Mouse (Mus musculus) MEL-GATA-1-ER (cell line): ENCODE results near the gene Timm8a1.

Experiments
- DNase-seq: peaks from one replicate; pipeline ENCODE4 v3.0.0-alpha.2; 2012; ENCODE audit warnings: low read depth; ENCODE audit errors: extremely low read depth

Gene Timm8a1

DNA sequence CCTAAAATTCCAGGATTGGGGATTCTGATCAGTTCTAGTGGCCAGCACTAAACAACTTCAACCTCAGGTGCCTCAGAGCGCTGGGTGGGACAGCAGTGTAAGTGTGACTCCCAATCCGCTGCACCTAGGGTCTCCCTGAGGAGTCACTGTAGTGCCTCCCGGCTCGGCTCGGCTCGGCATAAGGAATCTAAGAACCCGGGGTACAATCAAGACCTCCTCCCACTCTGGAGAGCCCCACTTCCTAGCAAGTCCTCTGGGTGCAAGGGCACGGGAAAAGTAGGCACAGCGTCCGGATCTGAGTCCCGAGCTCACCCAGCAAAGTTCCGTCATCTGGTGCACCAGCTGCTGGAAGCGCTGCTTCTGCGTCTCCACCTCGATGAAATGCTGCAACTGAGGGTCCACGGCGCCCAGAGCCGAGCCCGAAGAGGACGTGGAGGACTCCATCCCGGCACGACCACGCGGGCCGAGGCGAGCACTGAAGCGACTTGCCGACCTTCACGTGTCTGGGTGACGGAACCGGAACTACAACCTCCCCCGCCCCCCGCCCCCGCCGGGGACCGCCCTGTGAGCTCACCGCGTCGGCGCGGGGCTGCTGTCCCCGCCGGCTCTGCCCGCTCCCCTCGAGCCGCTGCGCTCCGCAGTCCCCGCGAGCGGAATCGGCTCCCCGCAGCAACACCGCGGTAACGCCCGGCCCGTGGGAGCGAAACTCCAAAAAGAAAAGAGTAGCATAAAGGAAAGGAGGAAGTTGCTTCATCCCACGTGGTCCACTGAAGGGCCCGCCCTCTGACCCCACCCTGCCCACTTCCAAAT is at the start of gene Timm8a1:
Gene Timm8a1, minus strand, starts transcription at position 721 of the 810 bp plus-strand sequence.
- peak; percentile 85 for DNase-seq

DNA sequence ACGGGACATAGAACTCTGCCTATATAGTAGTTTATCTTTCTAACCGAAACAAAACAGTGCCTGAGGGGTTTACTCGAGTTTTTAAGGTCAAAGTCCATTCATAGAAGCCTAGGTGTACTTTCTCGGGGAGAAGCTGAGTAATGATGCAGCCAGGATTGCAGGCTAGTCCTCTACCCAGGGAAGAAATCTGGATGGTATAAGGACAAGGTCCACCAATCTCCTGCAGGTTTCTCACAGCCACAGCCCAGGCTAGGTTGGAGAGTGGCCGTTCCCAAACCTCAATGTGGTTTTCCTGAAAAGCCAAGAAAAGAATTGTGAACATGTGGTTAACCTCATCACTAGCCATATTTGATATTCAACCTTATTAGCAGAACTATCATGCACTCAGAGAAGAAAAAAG is 48.2 kb upstream of the Timm8a1 start:
- DNase-seq: no peak

DNA sequence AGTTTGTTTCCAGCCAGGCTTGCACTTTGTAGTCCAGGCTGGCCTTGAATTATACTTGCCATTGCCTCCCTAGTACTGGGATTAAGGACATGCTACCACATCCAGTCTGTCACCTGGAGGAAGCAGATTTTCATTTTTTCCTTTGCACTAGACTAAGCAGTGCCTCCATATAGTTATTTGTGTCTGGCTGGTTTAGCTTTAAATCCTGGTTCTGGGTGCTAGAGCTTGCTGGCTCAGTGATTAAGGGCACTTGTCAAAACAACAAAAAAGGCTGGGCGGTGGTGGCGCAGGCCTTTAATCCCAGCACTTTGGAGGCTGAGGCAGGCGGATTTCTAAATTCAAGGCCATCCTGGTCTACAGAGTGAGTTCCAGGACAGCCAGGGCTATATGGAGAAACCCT is 47.3 kb upstream of the Timm8a1 start:
- DNase-seq: no peak

DNA sequence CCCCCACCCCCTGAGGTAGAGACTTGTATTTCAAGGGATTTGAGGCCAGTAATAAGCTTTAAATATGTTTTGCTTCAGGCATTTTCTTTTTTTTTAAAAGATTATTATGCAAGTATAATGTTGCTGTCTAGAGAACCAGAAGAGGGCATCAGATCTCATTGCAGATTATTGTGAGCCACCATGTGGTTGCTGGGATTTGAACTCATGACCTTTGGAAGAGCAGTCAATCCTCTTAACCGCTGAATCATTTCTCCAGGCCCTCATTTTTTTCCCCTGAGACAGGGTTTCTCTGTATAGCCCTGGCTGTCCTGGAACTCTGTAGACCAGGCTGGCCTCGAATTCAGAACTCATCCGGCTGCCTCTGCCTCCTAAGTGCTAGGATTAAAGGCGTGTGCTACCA is 46.6 kb upstream of the Timm8a1 start:
- no peak for DNase-seq

DNA sequence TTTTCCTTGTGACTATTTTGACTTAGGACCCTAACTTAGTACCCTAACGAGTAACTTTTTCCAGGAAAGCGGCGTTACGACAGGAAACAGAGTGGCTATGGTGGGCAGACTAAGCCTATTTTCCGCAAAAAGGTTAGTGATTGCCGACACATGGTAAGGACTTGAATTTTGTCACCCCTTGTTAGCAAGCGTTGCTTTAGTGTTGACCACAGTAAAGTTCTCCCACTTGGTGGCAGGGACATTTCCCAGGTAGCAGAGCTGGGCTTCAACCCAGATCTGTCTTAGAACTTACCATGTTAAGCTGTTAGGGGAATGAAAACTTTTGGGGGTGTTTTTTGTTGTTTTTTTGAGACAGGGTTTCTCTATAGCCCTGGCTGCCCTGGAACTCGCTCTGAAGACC is 44.8 kb upstream of the Timm8a1 start:
- no peak for DNase-seq

DNA sequence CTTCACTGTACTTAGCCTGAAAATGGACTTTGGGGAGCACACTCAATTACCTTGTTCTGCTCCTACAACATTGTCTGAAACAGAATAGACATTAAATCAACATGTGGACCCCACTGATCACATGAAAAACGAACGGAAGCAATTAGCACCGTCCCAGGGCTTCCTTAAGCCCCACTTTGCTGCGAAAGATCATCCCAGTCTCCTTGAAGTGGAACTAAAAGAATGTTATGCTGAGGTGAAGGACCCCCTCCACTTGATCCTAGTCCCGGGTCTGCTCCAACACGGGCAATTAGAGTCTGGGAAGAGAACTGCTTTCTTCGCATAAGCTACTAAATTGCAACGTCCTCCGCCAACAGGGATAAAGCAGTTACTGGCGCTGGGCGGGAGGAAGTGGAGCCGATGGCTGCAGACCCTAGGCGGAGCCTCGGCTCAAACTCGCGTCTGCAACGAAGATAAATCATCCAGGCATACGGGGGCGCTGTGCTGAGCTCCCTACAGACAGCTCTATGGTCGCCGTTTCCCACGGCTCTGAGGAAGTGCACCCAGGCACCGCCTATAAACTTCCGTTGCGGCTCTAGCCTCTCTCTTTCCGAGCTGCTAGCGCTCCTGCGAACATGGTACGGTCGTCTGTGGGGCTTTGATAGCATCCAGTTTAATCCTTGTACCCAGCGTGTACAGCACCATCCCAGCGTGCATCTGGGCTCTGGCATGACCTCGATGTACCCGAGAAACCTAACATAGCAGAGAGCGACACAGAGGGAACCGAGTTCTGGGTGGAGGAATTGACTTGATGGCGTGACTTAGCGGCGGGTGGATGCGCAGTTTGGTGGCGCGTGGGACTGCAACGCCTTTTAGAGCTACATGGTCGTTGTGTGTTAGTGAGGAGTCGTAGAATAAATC is 43.7 kb upstream of the Timm8a1 start, which contains the start of gene Rpl36a:
Gene Rpl36a, plus strand, starts transcription at position 552 of the 900 bp plus-strand sequence.
- DNase-seq: peak; percentile 99

DNA sequence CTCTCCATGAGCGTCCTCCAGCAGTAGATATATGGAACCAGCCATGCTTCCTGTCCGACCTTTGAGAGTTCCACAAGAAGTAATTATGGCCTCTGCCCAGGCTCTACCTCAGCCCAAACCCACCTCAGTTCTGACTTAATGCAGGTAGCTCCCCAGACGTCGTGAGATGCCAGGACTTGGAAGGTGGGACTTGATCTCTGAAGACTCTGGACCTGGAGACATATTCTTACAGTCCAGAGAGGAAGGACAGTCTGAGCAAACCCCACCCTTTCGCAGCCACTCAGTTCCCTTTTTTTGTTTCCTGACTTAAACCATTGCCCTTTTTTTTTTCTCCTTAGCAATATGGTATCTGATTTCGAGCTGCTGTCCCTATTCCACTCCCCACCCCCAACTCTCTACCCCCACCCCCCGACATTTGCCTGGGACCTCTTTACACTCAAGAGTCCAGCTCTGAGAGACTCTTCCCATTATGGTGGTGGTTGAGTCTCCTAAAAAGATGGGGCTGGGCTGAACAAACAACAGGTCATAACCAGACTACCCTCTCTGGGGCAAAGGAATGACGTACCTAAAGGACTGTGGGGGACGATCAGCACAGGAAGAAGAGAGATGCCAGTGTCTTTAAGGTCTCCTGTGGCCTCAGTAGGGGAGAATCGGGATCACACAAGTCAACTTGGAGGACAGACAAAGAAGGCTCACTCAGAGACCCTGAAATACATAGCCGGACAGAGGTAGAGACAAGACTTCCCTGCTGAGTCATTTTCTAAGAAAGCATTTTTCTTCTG is 41.4 kb upstream of the Timm8a1 start, which contains the start of gene Btk:
Gene Btk, minus strand, starts transcription at position 683 of the 782 bp plus-strand sequence.
- DNase-seq: peak; percentile 92

DNA sequence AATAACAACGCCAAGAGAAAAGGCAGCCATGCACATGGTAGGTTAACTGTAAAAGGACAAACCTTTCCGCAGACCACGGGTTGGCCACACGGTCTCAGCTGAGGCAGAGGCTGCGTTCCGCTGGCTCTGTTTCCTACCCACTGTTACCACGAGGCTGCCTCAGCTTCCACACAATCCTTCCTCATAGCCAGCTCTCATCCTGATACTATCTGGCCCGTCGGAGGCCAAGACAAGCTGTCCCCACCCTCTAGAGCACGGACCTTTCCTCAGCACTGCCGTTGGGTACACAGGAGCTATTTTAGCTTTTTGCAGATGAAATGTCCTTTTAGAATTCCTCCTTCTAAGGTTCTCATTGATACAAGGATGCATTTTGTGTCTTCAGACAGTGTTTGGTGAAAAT is 40.6 kb upstream of the Timm8a1 start:
- peak; percentile 67 for DNase-seq

DNA sequence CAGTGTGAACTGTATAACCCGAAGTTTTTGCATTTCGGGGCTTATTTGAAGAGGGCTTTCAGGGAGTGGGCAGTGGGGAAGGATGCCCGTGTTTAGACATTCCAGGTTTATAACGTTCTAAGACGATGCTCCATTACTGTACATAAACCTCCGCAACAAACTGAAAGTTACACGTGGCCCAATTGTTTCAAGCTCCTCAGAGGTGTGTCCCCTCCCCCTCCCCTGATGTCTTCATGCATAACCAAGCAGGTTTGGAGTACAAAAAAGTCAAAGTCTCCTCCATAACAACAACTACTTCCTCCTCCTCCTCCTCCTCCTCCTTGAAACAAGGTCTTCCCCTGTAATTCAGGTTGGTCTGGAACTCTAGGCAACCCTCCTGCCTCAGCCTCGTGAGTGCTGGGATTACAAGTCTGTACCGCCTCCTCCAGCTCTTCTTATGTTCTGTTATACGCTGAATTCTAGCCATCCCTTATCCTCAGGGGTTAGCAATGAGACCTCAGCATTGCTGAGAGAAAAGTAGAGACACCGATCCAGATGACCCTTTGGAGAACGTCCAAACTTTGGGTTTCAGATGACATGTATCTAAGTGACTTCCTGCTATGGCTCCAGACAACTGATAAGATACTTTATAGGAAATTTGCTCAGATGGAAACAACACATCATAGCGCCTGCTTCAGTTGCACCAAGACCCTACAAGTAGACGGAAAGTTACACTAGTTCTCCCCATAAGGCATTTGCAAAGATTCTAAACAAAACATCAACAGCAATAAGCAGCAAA is 39.1 kb upstream of the Timm8a1 start:
- DNase-seq: peak; percentile 62

DNA sequence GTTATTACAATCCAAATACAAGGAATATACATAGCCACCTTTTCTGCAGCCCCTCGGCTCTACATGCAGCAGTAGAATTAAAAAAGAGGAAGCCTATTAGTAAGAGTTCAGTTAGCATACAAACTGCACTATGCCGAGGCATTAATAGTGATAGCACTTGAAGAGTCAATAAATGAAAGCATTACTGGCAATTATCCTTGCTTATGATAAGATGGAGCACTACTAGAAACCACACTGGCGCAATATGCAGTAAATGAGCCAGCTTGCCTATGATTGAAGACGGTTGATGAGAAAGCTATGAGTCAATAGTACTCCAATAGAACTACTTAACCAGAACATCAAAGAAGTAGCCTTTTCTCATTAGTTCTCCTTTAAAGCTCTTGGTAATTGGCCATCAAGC is 36.2 kb upstream of the Timm8a1 start:
- DNase-seq: peak; percentile 73

DNA sequence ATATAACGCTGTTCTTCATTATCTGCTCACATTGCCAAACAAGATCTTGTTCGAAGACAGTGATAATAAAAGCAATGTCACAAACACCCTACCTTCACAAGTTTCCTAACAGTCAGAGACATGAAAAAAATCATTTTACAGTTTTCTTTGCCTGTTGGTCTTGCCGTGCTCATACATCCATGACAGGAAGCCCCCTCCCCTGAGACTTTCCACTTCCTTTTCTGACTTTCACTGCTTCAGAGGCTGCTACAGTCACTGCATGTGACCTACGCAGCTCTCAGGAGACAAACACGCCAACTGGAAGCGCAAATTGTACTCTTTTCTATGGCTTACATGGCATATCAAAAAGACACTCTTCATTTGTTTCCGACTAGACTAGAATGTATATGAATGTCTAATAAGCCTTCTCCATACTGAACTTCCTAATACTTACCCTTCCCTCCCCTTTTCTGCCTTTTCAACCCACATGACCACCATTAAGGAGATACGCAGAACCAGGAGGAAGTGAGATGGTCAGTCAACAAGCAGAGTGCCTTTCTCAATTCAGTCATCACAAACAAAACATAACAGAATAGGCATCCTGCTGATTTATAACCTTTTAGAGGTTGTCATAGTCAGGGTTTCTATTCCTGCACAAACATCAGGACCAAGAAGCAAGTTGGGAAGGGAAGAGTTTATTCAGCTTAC is 25.0 kb upstream of the Timm8a1 start:
- no peak for DNase-seq

DNA sequence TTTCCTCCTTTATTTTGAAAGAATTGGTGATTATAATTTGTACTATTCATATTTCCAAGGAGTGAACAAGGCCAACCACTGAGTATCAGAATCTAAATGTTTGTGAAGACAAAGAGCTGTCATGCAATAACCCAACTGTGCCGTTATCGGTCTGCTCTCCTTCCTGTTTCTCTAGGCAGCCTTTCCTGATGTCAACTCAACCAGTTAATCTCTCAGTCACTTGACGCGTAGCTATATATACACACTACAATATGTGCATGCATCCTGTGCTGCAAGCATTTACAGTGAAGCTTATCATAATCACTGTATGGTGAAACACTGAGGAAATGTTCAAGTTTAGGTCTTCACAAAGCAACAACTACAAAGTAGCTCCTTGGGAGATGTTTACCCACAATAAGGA is 22.7 kb upstream of the Timm8a1 start:
- peak; percentile 95 for DNase-seq

DNA sequence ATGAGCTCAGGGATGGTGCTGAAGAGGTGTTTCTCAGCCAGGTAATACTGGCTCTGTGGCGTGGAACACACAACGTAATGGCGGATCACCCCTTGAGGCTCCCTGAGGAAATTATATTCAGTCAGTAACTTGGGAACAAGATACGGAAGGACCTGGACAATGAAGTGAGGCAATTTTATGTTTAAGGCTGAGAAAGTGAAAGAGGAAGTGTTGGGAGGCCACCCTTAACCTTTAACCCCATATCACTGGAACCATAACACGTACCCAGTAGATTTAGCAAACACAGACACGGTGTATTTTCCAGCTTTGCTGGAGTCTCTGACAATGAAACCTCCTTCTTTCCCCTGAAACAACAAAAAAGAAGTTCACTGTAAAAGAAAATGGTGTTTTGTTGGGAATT is 12.8 kb upstream of the Timm8a1 start:
- DNase-seq: no peak

DNA sequence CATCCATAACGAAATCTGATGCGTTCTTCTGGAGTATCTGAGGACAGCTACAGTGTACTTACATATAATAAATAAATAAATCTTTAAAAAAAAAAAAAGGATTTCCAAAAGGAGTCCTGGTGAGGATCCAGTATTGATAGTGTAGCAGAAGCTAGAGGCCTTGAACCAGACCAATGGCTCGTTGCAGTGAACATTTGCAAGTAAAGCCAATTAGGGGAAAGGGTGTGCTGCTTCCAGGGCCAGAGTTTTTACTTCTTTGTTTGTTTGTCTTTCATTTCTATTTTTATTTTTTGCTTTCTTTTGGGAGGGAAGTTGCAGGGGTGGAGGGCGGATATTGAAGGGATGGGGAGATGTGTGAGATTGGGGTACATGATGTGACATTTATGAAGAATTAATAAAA is 11.7 kb upstream of the Timm8a1 start:
- DNase-seq: no peak

DNA sequence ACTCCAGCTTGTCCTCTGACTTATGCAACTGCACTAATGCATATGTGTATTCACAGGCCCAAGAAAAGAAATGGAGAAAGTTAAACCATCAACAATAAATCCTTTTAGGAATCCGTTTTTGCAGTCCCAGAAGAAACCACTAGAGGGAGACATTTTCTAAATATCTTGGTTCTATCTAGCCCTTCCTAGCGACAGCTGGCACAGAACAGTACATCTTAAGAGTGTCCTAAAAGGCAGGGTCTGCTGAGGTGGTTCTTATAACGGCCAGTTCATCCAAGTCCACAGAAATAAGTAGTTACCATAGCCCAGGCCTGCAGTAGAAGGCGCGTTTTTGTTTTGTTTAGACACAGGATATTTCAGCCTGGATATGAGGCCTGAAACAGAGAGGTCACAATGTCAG is 9.2 kb upstream of the Timm8a1 start:
- peak; percentile 60 for DNase-seq

DNA sequence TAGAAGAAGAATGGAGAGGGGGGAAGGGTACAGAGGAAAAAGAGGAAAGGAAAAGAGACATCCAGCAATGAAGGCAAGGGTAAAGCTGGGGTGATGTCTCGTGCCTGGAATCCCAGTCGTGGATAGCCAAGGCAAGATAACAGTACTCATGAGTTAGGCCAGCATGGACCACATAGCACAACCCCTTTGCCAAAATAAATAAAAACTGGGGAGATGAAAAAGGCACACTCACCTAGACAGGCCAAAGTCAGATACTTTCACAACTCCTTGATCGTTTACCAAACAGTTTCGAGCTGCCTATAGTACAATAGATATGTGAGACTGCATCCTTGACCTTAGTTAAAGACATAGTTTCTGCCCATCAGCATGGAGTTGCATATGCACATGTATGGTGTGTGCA is 5.7 kb upstream of the Timm8a1 start:
- no peak for DNase-seq

DNA sequence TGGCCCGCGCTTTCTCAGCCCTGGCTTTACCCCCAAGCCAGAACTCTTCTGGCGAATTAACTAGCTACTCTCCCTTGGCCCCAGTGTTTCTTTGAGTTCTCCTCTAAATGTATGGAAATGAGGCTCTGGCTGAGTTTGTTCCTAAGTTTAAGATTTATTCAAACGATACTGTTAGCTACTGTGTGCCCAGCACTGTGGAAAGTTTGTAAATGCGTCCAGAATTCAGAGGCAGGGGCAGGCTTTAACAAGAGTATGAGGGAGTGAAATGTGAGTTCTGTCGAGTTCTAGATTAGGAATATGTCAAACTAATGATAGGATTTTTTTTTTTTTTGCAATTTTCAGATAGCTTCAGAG is 267 bp upstream of the Timm8a1 start:
- DNase-seq: no peak

DNA sequence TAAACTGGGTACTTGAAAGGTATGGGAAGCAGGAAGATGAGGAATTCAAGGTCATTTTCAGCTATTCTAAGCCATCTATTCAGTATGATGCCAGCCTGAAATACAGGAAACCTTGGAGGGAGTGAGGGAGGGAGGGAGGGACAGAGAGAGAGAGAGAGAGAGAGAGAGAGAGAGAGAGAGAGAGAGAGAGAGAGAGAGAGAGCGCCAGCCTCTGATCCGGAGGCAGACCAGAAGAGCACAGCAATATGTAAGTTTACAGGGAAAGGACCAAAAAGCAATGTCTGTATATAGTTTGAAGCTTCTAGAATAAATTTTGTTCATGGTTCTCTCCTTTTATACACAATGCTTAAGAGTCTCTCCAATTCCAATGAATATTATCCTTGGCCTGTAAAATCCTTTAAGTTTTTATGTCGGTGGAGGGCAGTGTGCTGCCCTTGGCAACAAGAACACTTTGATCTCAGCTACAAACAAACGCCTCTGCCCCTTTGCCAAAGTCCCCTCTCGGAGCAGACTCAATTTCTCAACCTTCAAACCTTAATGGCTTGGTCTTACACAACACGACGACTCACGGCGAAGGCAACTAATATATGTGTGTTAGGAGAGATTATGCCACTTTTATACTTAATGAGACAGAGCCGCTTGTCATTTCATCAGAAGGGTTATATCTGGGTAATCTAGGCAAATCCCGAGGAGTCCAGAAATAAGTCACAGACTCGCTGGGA is 1.1 kb downstream of the Timm8a1 start:
- peak; percentile 46 for DNase-seq

DNA sequence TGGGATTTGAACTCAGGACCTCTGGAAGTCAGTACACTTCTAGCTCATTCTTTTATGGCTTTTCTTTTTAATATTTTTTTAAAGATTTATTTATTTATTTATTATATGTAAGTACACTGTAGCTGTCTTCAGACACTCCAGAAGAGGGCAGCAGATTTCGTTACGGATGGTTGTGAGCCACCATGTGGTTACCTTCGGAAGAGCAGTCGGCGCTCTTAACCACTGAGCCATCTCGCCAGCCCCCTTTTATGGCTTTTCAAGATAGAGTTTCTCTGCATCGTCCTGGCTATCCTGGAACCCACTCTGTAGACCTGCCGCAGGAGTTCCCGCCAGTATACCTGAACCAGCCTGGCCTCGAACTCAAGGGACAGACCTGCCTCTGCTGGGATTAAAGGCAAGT is 1.9 kb downstream of the Timm8a1 start:
- DNase-seq: peak; percentile 69

DNA sequence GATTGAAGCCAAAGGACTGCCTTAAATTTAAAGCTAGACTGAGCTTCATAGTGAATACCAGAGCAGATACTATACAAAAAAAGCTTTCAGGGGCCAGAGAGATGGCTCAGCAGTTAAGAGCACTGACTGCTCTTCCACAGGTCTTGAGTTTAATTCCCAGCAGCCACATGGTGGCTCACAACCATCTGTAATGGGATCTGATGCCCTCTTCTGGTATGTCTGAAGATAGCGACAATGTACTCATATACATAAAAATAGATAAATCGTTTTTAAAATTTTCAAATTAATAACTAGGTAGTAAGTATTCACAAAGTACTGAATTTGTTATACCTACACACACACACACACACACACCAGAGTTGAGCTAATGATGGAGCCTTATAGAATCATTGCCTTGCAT is 8.3 kb downstream of the Timm8a1 start:
- DNase-seq: no peak
